Mouse (Mus musculus): ENCODE measurements around the gene Ube2g1.

The Ube2g1 gene

GRCm38 (mm10) chr11:72606694-72607407, at the start of gene Ube2g1:
Ube2g1 (plus strand) TSS chr11:72607283.
- peak; percentile 99 for DNase-seq

GRCm38 (mm10) chr11:72558155-72558554, 48.9 kb upstream of the Ube2g1 start:
- no peak for DNase-seq

GRCm38 (mm10) chr11:72560661-72561060, 46.4 kb upstream of the Ube2g1 start:
- no peak for DNase-seq

- no peak for DNase-seq
Observed at GRCm38 (mm10) chr11:72564232-72564807, 42.8 kb upstream of the Ube2g1 start.

GRCm38 (mm10) chr11:72566304-72566703, 40.8 kb upstream of the Ube2g1 start:
- DNase-seq = no peak

GRCm38 (mm10) chr11:72566816-72567338, 40.2 kb upstream of the Ube2g1 start:
- DNase-seq = peak; percentile 81

GRCm38 (mm10) chr11:72569051-72569450, 38.0 kb upstream of the Ube2g1 start:
- DNase-seq = no peak

- no peak for DNase-seq
Observed at GRCm38 (mm10) chr11:72569671-72570318, 37.3 kb upstream of the Ube2g1 start.

- peak; percentile 70 for DNase-seq
Observed at GRCm38 (mm10) chr11:72570319-72570979, 36.6 kb upstream of the Ube2g1 start.

- DNase-seq = no peak
Observed at GRCm38 (mm10) chr11:72573819-72574218, 33.3 kb upstream of the Ube2g1 start.

- no peak for DNase-seq
Observed at GRCm38 (mm10) chr11:72576111-72576465, 31.0 kb upstream of the Ube2g1 start.

- DNase-seq = peak; percentile 23
Observed at GRCm38 (mm10) chr11:72576466-72577351, 30.4 kb upstream of the Ube2g1 start.

GRCm38 (mm10) chr11:72578471-72578870, 28.6 kb upstream of the Ube2g1 start:
- no peak for DNase-seq

GRCm38 (mm10) chr11:72581609-72582447, 25.3 kb upstream of the Ube2g1 start:
- no peak for DNase-seq

GRCm38 (mm10) chr11:72582448-72582705, 24.7 kb upstream of the Ube2g1 start:
- no peak for DNase-seq

- DNase-seq = no peak
Observed at GRCm38 (mm10) chr11:72583092-72583491, 24.0 kb upstream of the Ube2g1 start.

- no peak for DNase-seq
Observed at GRCm38 (mm10) chr11:72586570-72586969, 20.5 kb upstream of the Ube2g1 start.

- DNase-seq = no peak
Observed at GRCm38 (mm10) chr11:72587537-72588233, 19.4 kb upstream of the Ube2g1 start.

GRCm38 (mm10) chr11:72595010-72595737, 11.9 kb upstream of the Ube2g1 start:
- DNase-seq = no peak

- no peak for DNase-seq
Observed at GRCm38 (mm10) chr11:72597780-72598179, 9.3 kb upstream of the Ube2g1 start.

Measured in right cerebral cortex, postnatal 25 days (tissue).